ENCODE assay signal across 8 mouse cellular contexts in the genomic region with DNA sequence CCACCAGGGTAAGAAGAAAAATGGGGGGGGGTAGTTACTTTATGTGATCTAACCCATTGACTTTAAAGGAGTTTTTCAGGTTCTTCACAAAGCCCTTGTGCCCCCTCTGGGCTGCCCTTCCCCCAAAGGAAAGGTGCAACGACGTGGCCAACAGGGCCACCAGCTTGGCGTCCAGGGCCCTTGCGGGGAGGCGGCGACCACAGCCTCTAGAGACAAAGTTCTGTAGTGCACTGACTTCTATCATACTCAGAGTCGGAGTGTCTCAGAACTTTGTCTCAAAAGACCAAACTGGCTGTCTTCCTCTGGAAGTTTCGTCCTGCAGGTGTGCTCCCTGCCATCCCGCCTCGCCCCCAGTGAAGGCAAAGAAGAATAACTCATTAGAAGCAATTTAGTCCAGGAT.
DNase-seq lines count a peak whose midpoint lies in the region; ATAC-seq and TF ChIP-seq lines count a peak whose summit lies in the region.

No protein-coding gene starts in this region.

- H3K9me3 ChIP-seq in ES-E14 (ENCODE audit: control insufficient read depth, insufficient read depth, low read depth, low read length): no peaks in the 10 kb centered on the region
- H3K9me3 ChIP-seq in heart, embryonic 13.5 days: no peaks in the 10 kb centered on the region
- no peaks in the 10 kb centered on the region for H3K9me3 ChIP-seq in liver, embryonic 14.5 days (ENCODE audit: control insufficient read depth, low read length)

- TF ChIP-seq EP300 in liver, embryonic 14.5 days (IDR thresholded peaks at IDR 0.05; ENCODE audit: low read depth): no peak

- no peak overlapping the region for H3K27ac ChIP-seq in gastrocnemius, adult 2 months
- H3K27ac ChIP-seq in ES-E14 (ENCODE audit: insufficient read depth, low read depth, low read length, poor library complexity, severe bottlenecking): no peak overlapping the region
- no peak overlapping the region for H3K27ac ChIP-seq in heart, embryonic 13.5 days (replicated peaks)
- no peak overlapping the region for H3K27ac ChIP-seq in liver, embryonic 14.5 days

- no peak for DNase-seq in gastrocnemius, adult 2 months
- no peak for DNase-seq in gastrocnemius, postnatal 25 days
- DNase-seq in ES-E14 (ENCODE audit: low read depth, low spot score): no peak
- no peak for DNase-seq in liver, embryonic 14.5 days (ENCODE audit: low read depth in 3 of 3, low spot score in 3 of 3)
- no peak for DNase-seq in spleen, adult 18-20 months
- DNase-seq in cerebellum, adult 9-10 months: no peak
- no peak for DNase-seq in gastrocnemius, postnatal 36 days

- no peaks in the 10 kb centered on the region for H3K36me3 ChIP-seq in ES-E14 (ENCODE audit: control insufficient read depth, insufficient read depth, low read length, poor library complexity, severe bottlenecking)
- H3K36me3 ChIP-seq in heart, embryonic 13.5 days: no peaks in the 10 kb centered on the region
- no peaks in the 10 kb centered on the region for H3K36me3 ChIP-seq in liver, embryonic 14.5 days (replicated peaks; ENCODE audit: control insufficient read depth, insufficient read depth, low read depth)

- ATAC-seq in heart, embryonic 13.5 days (ENCODE audit: extremely low read depth, insufficient number of reproducible peaks, low FRiP score, low TSS enrichment): no peak
- ATAC-seq in liver, embryonic 14.5 days (ENCODE audit: insufficient read depth): no peak

- in situ Hi-C loops in ES-E14 (cut with MboI; ENCODE audit: low sequenced_read_pairs in 2 of 2, unreplicated experiment in 2 of 2): no loop called here

- intact Hi-C loops in gastrocnemius, adult 2 months (cut with DNase I): no loop called here
- intact Hi-C loops in gastrocnemius, postnatal 36 days (cut with DNase I): no loop called here

- H3K27me3 ChIP-seq in heart, embryonic 13.5 days (replicated peaks): no peaks in the 10 kb centered on the region
- no peaks in the 10 kb centered on the region; the same call in 1 of the 2 replicates for H3K27me3 ChIP-seq in liver, embryonic 14.5 days (ENCODE audit: control insufficient read depth, insufficient read depth, low read length)

- no peak overlapping the region for H3K9ac ChIP-seq in ES-E14 (ENCODE audit: insufficient read depth, low read depth, low read length, poor library complexity, severe bottlenecking)
- H3K9ac ChIP-seq in heart, embryonic 13.5 days: peak overlapping the region; percentile 95
- H3K9ac ChIP-seq in liver, embryonic 14.5 days (replicated peaks): no peak overlapping the region; the same call in 1 of the 2 replicates

- H3K4me1 ChIP-seq in ES-E14 (ENCODE audit: control insufficient read depth in 2 of 2, insufficient read depth in 2 of 2, low read length in 2 of 2, poor library complexity in 1 of 2): peaks cover 2 to 11% of the 10 kb centered on the region in 2 experiments; a peak in 2 of 4 replicates
- H3K4me1 ChIP-seq in heart, embryonic 13.5 days: peaks cover 21% of the 10 kb centered on the region
- 0 out of 4 replicates have a peak, but pooled peaks cover 0 to 3% of the 10 kb centered on the region in 2 experiments for H3K4me1 ChIP-seq in liver, embryonic 14.5 days (replicated peaks; ENCODE audit: control insufficient read depth in 2 of 2, insufficient read depth in 2 of 2, low read length in 1 of 2)

- TF ChIP-seq CTCF in gastrocnemius, adult 2 months (IDR thresholded peaks at IDR 0.05): no peak
- no peak for TF ChIP-seq CTCF in liver, embryonic 14.5 days (IDR thresholded peaks at IDR 0.05; ENCODE audit: low read depth)

- peak overlapping the region; percentile 93 for H3K4me3 ChIP-seq in gastrocnemius, adult 2 months
- H3K4me3 ChIP-seq in ES-E14 (ENCODE audit: insufficient read depth in 1 of 2, low read depth in 1 of 2, low read length in 2 of 2, poor library complexity in 1 of 2, severe bottlenecking in 1 of 2): peak overlapping the region; percentile 91 to 97; a peak in 3 of 4 replicates
- H3K4me3 ChIP-seq in heart, embryonic 13.5 days: peak overlapping the region; percentile 74
- H3K4me3 ChIP-seq in liver, embryonic 14.5 days (ENCODE audit: insufficient read depth in 1 of 2, low read depth in 2 of 2, low read length in 2 of 2): peak overlapping the region; percentile 74 to 77

- H3K4me2 ChIP-seq in heart, embryonic 13.5 days: peak overlapping the region; percentile 95
- H3K4me2 ChIP-seq in liver, embryonic 14.5 days (ENCODE audit: low read depth): peak overlapping the region; percentile 78

- WGBS in heart, embryonic 13.5 days: 18% methylated on average over 10 of the region's 10 CpGs
- 17% methylated on average over 10 of the region's 10 CpGs for WGBS in liver, embryonic 14.5 days (ENCODE audit: insufficient replicate concordance)

TF ChIP-seq in ES-E14, 5 proteins besides CTCF, POLR2A, EP300 and RAD21:
- TF ChIP-seq MAFK (IDR thresholded peaks at IDR 0.05; ENCODE audit: insufficient read depth, low read depth, low read length): no peak
